Mouse (Mus musculus) heart, embryonic 15.5 days (tissue): ENCODE measurements at regions not wholly inside any gene's neighbourhood (a gene's known extent, or its start where the extent isn't known, plus 50 kb on each side); places are given as distances from the start of the nearest gene placed in this dataset.

Source experiments
- ATAC-seq: fragments of 200-750 bp; cut with Nextera tagmentation; replicated peaks from 2 replicates; pipeline ENCODE4 v1.8.0; 2017; ENCODE audit warnings: low read depth, moderate TSS enrichment; ENCODE audit not compliant: insufficient number of reproducible peaks, insufficient read depth, low FRiP score
- H3K27ac ChIP-seq: fragments of 300-500 bp; sonication (generic); 2 replicates; pipeline ENCODE4 v1.5.1; 2015; ENCODE audit warnings: mild to moderate bottlenecking, inconsistent platforms
- H3K27me3 ChIP-seq: fragments of 300-500 bp; sonication (generic); 2 replicates; pipeline ENCODE4 v1.6.1; 2015; ENCODE audit warnings: inconsistent platforms
- H3K36me3 ChIP-seq: fragments of 300-500 bp; sonication (generic); 2 replicates; pipeline ENCODE4 v1.6.1; 2015; ENCODE audit warnings: mild to moderate bottlenecking, inconsistent platforms
- H3K4me1 ChIP-seq: fragments of 300-500 bp; sonication (generic); replicated peaks from 2 replicates; pipeline ENCODE4 v1.6.1; 2015; ENCODE audit warnings: inconsistent platforms
- H3K4me2 ChIP-seq: fragments of 300-500 bp; sonication (generic); 2 replicates; pipeline ENCODE4 v1.6.1; 2015; ENCODE audit warnings: inconsistent platforms, mild to moderate bottlenecking, moderate library complexity
- H3K4me3 ChIP-seq: fragments of 300-500 bp; sonication (generic); 2 replicates; pipeline ENCODE4 v1.5.1; 2015; ENCODE audit warnings: mild to moderate bottlenecking, inconsistent platforms
- H3K9ac ChIP-seq: fragments of 300-500 bp; sonication (generic); 2 replicates; pipeline ENCODE4 v1.6.1; 2015; ENCODE audit warnings: mild to moderate bottlenecking, inconsistent platforms
- H3K9me3 ChIP-seq: fragments of 300-500 bp; sonication (generic); replicated peaks from 2 replicates; pipeline ENCODE4 v1.6.1; 2016; ENCODE audit warnings: inconsistent platforms
- WGBS: fragments of 180-500 bp; shearing (Covaris S2); methylation state at CpG from one replicate; pipeline ENCODE4 v1.1.7; 2015; ENCODE audit warnings: mixed read lengths; 5-methylcytosine and 5-hydroxymethylcytosine counted together

DNA sequence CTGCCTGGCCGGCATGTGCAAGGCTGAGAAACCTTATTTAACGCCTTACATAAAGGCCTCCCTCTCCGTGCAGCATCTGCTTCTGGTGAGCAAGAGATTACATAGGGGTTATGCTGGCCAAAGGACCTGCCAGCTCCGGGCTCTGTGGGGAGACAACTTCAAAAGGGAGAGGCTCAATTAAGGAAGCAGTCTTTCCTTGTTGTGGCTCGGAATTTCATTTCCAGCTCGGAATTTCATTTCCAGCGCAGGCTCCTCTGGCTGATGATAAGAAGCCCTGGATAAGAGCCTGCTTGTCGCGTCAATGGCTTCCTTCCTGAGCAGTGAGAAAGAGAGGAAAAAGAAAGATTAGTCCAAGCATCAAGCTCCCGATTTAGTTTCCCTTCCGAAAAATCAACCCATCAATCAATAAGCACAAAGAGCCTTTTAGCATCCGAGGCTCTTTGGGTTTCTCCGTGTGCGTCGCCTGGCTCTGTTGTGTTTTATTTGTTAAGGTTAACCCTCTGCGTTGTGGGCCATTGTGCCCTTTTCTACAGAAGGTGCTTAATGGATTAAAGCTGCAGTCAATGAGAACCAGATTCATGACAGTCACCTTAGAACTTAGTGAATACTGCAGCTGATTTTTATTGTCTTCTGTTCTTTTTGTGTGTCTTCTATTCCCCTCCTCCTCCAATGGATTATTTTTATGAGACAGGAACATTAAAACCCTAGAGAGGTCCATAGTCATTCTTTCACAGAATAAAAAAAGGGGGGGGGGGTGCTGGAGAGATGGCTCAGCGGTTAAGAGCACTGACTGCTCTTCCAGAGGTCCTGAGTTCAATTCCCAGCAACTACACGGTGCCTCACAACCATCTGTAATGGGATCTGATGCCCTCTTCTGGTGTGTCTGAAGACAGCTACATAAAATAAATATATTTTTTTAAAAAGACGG, 218.3 kb downstream of the Myo1b start:
- Histone ChIP-seq H3K9ac (no peak overlapping the region; the same call in 1 of the 2 replicates), H3K27me3 (no peaks in the 10 kb centered on the region), H3K27ac (peak overlapping the region; percentile 32), H3K4me2 (peak overlapping the region; percentile 61), H3K36me3 (no peaks in the 10 kb centered on the region), H3K4me3 (peak overlapping the region; percentile 35), H3K9me3 (no peaks in the 10 kb centered on the region), H3K4me1 (peaks cover 9% of the 10 kb centered on the region; the same call in 1 of the 2 replicates)
- 18% methylated on average over 19 of the region's 19 CpGs for WGBS
- ATAC-seq = peak; percentile 50; the same call in 1 of the 2 replicates

DNA sequence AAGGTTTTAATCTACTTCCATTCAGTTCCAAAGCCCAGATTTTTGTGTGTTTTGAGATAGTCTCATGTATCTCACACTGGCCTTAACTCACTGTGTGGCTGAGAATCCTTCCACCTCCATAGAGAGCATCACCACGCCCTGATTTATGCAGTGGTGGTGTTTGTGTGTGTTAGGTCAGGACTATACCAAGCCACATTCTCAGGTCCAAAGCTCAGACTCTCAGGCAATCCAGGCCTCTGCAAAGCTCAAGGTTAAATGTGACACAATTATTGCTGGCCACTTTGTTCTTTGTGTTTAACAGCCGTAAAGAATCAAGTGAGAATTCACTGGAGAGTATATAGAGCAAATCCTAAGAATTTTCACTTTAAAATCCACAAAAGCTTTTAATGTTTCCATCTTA, 218.2 kb upstream of the Nabp1 start:
- H3K9me3 ChIP-seq = no peaks in the 10 kb centered on the region
- no peak overlapping the region for H3K4me3 ChIP-seq
- no peak overlapping the region for H3K27ac ChIP-seq
- no peaks in the 10 kb centered on the region for H3K36me3 ChIP-seq
- H3K4me1 ChIP-seq = peaks cover 9% of the 10 kb centered on the region; the same call in 1 of the 2 replicates
- no peak overlapping the region for H3K4me2 ChIP-seq
- WGBS = 72% methylated on average over 2 of the region's 2 CpGs
- ATAC-seq = no peak
- no peak overlapping the region for H3K9ac ChIP-seq
- no peaks in the 10 kb centered on the region for H3K27me3 ChIP-seq

DNA sequence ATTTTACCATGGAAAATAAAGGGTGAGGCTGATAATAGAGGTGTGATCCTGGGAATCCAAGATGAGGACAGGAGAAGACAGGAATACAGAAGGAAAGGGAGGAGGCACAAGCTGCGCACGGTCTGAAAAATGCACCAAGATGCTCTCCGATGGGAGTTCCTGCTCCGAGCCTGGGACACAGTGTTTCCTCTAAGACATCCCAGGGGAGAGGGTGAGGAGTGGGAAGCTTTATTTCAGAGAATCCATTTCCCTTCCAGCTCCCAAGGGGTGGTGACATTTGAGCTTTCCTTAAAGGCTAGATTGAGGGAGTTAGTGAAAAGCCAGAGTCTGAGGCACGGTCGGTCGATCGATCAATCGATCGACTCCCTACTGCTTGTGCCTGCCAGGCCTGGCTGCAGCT, 212.7 kb upstream of the Nabp1 start:
- Histone ChIP-seq H3K27me3 (no peaks in the 10 kb centered on the region), H3K9ac (no peak overlapping the region), H3K9me3 (no peaks in the 10 kb centered on the region), H3K36me3 (no peaks in the 10 kb centered on the region), H3K27ac (no peak overlapping the region), H3K4me3 (no peak overlapping the region), H3K4me1 (peaks cover 8% of the 10 kb centered on the region; the same call in 1 of the 2 replicates), H3K4me2 (no peak overlapping the region)
- WGBS = 87% methylated on average over 10 of the region's 10 CpGs
- no peak for ATAC-seq

DNA sequence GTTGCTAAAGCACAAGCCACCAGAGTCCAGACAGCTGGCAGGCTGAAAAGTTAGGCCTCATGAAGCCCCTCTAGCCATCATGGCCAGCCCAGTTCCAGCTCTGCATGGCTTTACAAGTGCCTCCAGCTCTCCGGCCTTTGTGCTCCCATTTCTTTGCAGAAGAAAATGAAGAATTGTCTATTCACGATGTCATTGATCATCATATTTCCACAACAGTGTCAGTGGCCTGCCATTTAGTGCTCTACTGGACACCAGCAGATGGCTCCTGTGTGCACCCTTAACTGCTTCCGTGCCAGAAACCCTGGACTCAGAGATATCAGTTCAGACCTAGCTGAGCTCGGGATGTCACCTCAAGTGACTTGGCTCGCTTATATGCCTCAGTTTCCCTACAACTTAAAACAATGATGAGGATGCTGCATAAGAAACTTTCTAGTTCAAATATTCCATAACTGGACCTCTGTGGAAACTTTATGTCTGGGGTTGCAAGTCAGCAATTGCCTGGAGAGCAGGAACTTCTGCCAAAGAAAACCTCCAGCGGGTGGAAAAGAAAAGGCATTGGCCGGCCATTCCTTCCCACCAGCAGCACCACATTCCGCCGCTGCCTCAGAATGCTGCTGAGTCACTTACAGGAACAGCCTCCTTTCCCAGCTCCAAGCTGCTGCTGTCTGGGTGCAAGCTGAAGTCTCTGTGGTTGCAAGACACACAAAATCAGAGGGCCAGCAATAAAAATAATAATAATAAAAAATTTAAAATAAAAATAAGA, 211.4 kb upstream of the Nabp1 start:
- H3K4me2 ChIP-seq = no peak overlapping the region
- no peaks in the 10 kb centered on the region for H3K36me3 ChIP-seq
- H3K4me3 ChIP-seq = no peak overlapping the region
- H3K9ac ChIP-seq = no peak overlapping the region
- H3K9me3 ChIP-seq = no peaks in the 10 kb centered on the region
- H3K27ac ChIP-seq = no peak overlapping the region
- no peak for ATAC-seq
- H3K4me1 ChIP-seq = peaks cover 8% of the 10 kb centered on the region; the same call in 1 of the 2 replicates
- no peaks in the 10 kb centered on the region for H3K27me3 ChIP-seq
- 44% methylated on average over 9 of the region's 9 CpGs for WGBS

DNA sequence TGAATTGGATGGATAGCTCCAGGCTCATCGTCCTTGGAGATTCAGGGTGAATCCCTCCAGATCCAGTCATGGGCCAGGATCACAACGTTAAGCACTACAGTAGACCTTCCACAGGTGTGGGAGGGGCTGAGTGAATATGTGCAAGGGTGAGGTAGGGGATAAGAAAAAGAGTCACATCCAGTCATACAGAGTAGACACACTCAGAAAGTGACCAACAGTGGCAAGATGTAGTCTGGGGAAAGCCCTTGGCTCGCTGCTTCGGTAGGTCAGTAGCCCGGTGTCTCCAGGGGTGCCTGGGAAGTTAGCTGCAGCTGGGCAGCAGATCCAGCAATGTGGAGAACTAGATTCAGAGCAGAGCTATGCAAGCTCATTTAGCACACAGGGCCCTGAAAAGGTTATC, 210.7 kb upstream of the Nabp1 start:
- ATAC-seq = no peak
- WGBS = 78% methylated on average over 5 of the region's 5 CpGs
- Histone ChIP-seq H3K27ac (no peak overlapping the region), H3K4me3 (no peak overlapping the region), H3K36me3 (no peaks in the 10 kb centered on the region), H3K4me1 (peaks cover 8% of the 10 kb centered on the region; the same call in 1 of the 2 replicates), H3K9me3 (no peaks in the 10 kb centered on the region), H3K9ac (no peak overlapping the region), H3K4me2 (no peak overlapping the region), H3K27me3 (no peaks in the 10 kb centered on the region)

- no peak overlapping the region for H3K27ac ChIP-seq
- H3K9me3 ChIP-seq = no peaks in the 10 kb centered on the region
- H3K36me3 ChIP-seq = no peaks in the 10 kb centered on the region
- no peaks in the 10 kb centered on the region for H3K27me3 ChIP-seq
- H3K9ac ChIP-seq = no peak overlapping the region
- peaks cover 8% of the 10 kb centered on the region; the same call in 1 of the 2 replicates for H3K4me1 ChIP-seq
- H3K4me2 ChIP-seq = no peak overlapping the region
- no peak for ATAC-seq
- WGBS = 54% methylated on average over 1 of the region's 1 CpGs
- H3K4me3 ChIP-seq = no peak overlapping the region
Measured at GRCm38 (mm10) chr1:51688224-51688545, 210.0 kb upstream of the Nabp1 start.

- Histone ChIP-seq H3K9me3 (no peaks in the 10 kb centered on the region), H3K4me1 (peaks cover 8% of the 10 kb centered on the region; the same call in 1 of the 2 replicates), H3K27ac (no peak overlapping the region), H3K27me3 (no peaks in the 10 kb centered on the region), H3K9ac (no peak overlapping the region), H3K36me3 (no peaks in the 10 kb centered on the region), H3K4me2 (no peak overlapping the region), H3K4me3 (no peak overlapping the region)
- 44% methylated on average over 7 of the region's 7 CpGs for WGBS
- ATAC-seq = no peak
Measured at GRCm38 (mm10) chr1:51687484-51688223, 209.4 kb upstream of the Nabp1 start.

GRCm38 (mm10) chr1:51686759-51687158, 208.5 kb upstream of the Nabp1 start:
- no peaks in the 10 kb centered on the region for H3K36me3 ChIP-seq
- no peaks in the 10 kb centered on the region for H3K27me3 ChIP-seq
- H3K9ac ChIP-seq = no peak overlapping the region
- no peak overlapping the region for H3K27ac ChIP-seq
- peaks cover 8% of the 10 kb centered on the region; the same call in 1 of the 2 replicates for H3K4me1 ChIP-seq
- H3K9me3 ChIP-seq = no peaks in the 10 kb centered on the region
- WGBS = 75% methylated on average over 3 of the region's 3 CpGs
- no peak overlapping the region for H3K4me3 ChIP-seq
- ATAC-seq = no peak
- H3K4me2 ChIP-seq = no peak overlapping the region

DNA sequence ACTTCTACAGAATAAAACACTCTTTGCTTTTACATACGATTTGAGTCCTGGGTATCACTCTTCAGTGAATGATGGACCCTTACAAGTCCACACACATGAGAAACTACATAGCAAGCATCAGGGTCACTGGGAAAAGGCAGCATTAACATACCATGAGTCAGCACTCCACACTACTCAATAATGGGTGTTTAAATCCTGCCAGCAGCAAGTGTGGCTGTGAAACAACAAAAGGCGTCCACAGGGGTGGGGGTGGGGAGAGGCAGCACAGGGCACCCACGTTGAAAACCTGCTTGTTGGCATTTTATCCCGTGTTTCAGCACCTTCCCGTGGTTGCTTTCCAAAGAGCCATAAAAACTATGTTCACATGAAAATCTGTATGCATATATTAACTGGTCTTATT, 204.0 kb upstream of the Nabp1 start:
- H3K4me2 ChIP-seq = no peak overlapping the region

GRCm38 (mm10) chr1:51681872-51682271, 203.6 kb upstream of the Nabp1 start:
- Histone ChIP-seq H3K4me1 (no peaks in the 10 kb centered on the region), H3K9ac (no peak overlapping the region), H3K27ac (no peak overlapping the region), H3K27me3 (no peaks in the 10 kb centered on the region), H3K4me2 (no peak overlapping the region), H3K9me3 (no peaks in the 10 kb centered on the region), H3K4me3 (no peak overlapping the region), H3K36me3 (no peaks in the 10 kb centered on the region)
- no peak for ATAC-seq

More for the DNA sequence above, 204.0 kb upstream of the Nabp1 start:
- Histone ChIP-seq H3K9me3 (no peaks in the 10 kb centered on the region), H3K36me3 (no peaks in the 10 kb centered on the region), H3K27me3 (no peaks in the 10 kb centered on the region), H3K27ac (no peak overlapping the region), H3K4me3 (no peak overlapping the region), H3K4me1 (no peaks in the 10 kb centered on the region), H3K9ac (no peak overlapping the region)
- ATAC-seq = no peak
- WGBS = 80% methylated on average over 5 of the region's 5 CpGs

DNA sequence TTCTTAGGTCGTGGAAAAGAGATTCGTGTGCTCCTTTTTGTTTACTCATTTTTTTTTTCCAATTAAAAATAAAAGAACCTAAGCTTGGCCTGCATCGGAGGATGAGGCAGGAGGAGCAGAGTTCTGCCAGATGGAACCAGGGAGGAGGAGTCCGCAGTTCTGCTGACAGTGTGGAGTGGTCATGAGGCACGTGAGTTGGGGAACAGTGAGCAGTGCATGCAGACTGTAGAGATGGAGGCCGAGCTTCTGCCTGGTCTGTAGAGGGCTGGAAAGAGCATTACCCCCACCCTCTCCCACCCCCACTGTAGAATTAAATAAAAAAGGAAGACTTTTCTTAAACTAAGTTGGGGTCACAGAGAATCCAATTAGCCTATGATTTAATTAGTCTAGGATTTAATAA, 202.5 kb upstream of the Nabp1 start:
- Histone ChIP-seq H3K4me1 (no peaks in the 10 kb centered on the region), H3K27ac (no peak overlapping the region), H3K36me3 (no peaks in the 10 kb centered on the region), H3K4me2 (no peak overlapping the region), H3K4me3 (no peak overlapping the region), H3K9ac (no peak overlapping the region), H3K27me3 (no peaks in the 10 kb centered on the region), H3K9me3 (no peaks in the 10 kb centered on the region)
- 65% methylated on average over 6 of the region's 6 CpGs for WGBS
- no peak for ATAC-seq
